In genomic region chr11:32221225-32221950, GRCm38 (mm10) we compare ENCODE assay signal across 7 mouse cellular contexts. TPM values are rescaled to one million over a fixed set of nuclear protein-coding genes. Genes with fewer than 3 reads are reported as not detected.
A peak's percentile ranks its signal among the peaks of the same experiment; 100 is the strongest.
DNase-seq lines count a peak whose midpoint lies in the region; ATAC-seq and TF ChIP-seq lines count a peak whose summit lies in the region.

No protein-coding gene starts in this region.

- H3K9me3 ChIP-seq in E14TG2a.4 (ENCODE audit: low read length): no peaks in the 10 kb centered on the region
- no peaks in the 10 kb centered on the region for H3K9me3 ChIP-seq in embryonic facial prominence, embryonic 15.5 days (replicated peaks)
- no peaks in the 10 kb centered on the region for H3K9me3 ChIP-seq in heart, postnatal 0 days (replicated peaks; ENCODE audit: control insufficient read depth, low read length)
- H3K9me3 ChIP-seq in limb, embryonic 13.5 days: no peaks in the 10 kb centered on the region
- H3K9me3 ChIP-seq in midbrain, embryonic 16.5 days (replicated peaks; ENCODE audit: control insufficient read depth, low read length, poor library complexity, severe bottlenecking): no peaks in the 10 kb centered on the region

- WGBS in embryonic facial prominence, embryonic 15.5 days: under 1% methylated on average over 46 of the region's 46 CpGs
- 1% methylated on average over 44 of the region's 46 CpGs for WGBS in heart, postnatal 0 days
- under 1% methylated on average over 43 of the region's 46 CpGs for WGBS in limb, embryonic 13.5 days
- under 1% methylated on average over 35 of the region's 46 CpGs for WGBS in midbrain, embryonic 16.5 days

- H3K27me3 ChIP-seq in E14TG2a.4 (ENCODE audit: insufficient read depth, low read length): peaks cover 31% of the 10 kb centered on the region
- H3K27me3 ChIP-seq in embryonic facial prominence, embryonic 15.5 days: no peaks in the 10 kb centered on the region
- no peaks in the 10 kb centered on the region for H3K27me3 ChIP-seq in heart, postnatal 0 days (ENCODE audit: control insufficient read depth, insufficient read depth, low read length)
- H3K27me3 ChIP-seq in limb, embryonic 13.5 days: no peaks in the 10 kb centered on the region
- peaks cover 27% of the 10 kb centered on the region for H3K27me3 ChIP-seq in midbrain, embryonic 16.5 days (ENCODE audit: control insufficient read depth, insufficient read depth, low read depth, low read length)

- TF ChIP-seq EP300 in heart, postnatal 0 days (IDR thresholded peaks at IDR 0.05; ENCODE audit: low read depth): no peak

- no peaks in the 10 kb centered on the region; the same call in 1 of the 2 replicates for H3K36me3 ChIP-seq in E14TG2a.4 (ENCODE audit: insufficient read depth, low read length)
- no peaks in the 10 kb centered on the region for H3K36me3 ChIP-seq in embryonic facial prominence, embryonic 15.5 days
- no peaks in the 10 kb centered on the region for H3K36me3 ChIP-seq in heart, postnatal 0 days (replicated peaks; ENCODE audit: control insufficient read depth, insufficient read depth, low read length)
- 0 out of 2 replicates have a peak, but pooled peaks cover 5% of the 10 kb centered on the region for H3K36me3 ChIP-seq in limb, embryonic 13.5 days
- H3K36me3 ChIP-seq in midbrain, embryonic 16.5 days (ENCODE audit: control insufficient read depth, insufficient read depth, low read length): no peaks in the 10 kb centered on the region

- H3K4me3 ChIP-seq in E14TG2a.4 (replicated peaks; ENCODE audit: low read length): peak overlapping the region; percentile 95
- peak overlapping the region; percentile 87 for H3K4me3 ChIP-seq in embryonic facial prominence, embryonic 15.5 days (replicated peaks)
- peak overlapping the region; percentile 79 for H3K4me3 ChIP-seq in heart, postnatal 0 days (ENCODE audit: low read depth, low read length)
- H3K4me3 ChIP-seq in limb, embryonic 13.5 days: peak overlapping the region; percentile 92
- H3K4me3 ChIP-seq in midbrain, embryonic 16.5 days (ENCODE audit: low read depth, low read length): peak overlapping the region; percentile 65

- no peak for TF ChIP-seq CTCF in E14TG2a.4 (conservative IDR thresholded peaks at IDR 0.05; ENCODE audit: low read length)
- TF ChIP-seq CTCF in heart, postnatal 0 days (IDR thresholded peaks at IDR 0.05; ENCODE audit: low read depth): no peak

- H3K4me1 ChIP-seq in E14TG2a.4 (replicated peaks; ENCODE audit: low read depth, low read length): peaks cover 88% of the 10 kb centered on the region
- H3K4me1 ChIP-seq in embryonic facial prominence, embryonic 15.5 days: peaks cover 78% of the 10 kb centered on the region
- peaks cover 41% of the 10 kb centered on the region for H3K4me1 ChIP-seq in heart, postnatal 0 days (ENCODE audit: control insufficient read depth, insufficient read depth)
- peaks cover 81% of the 10 kb centered on the region for H3K4me1 ChIP-seq in limb, embryonic 13.5 days
- peaks cover 14% of the 10 kb centered on the region; the same call in 1 of the 2 replicates for H3K4me1 ChIP-seq in midbrain, embryonic 16.5 days (ENCODE audit: control insufficient read depth, insufficient read depth, low read length)

- peak overlapping the region; percentile 92 for H3K27ac ChIP-seq in embryonic facial prominence, embryonic 15.5 days (replicated peaks)
- peak overlapping the region; percentile 91 for H3K27ac ChIP-seq in heart, postnatal 0 days (ENCODE audit: low read depth)
- H3K27ac ChIP-seq in limb, embryonic 13.5 days: peak overlapping the region; percentile 92
- H3K27ac ChIP-seq in midbrain, embryonic 16.5 days (ENCODE audit: low read length): peak overlapping the region; percentile 51

- H3K4me2 ChIP-seq in embryonic facial prominence, embryonic 15.5 days (replicated peaks): peak overlapping the region; percentile 60
- peak overlapping the region; percentile 89 for H3K4me2 ChIP-seq in heart, postnatal 0 days (ENCODE audit: low read depth, low read length)
- peak overlapping the region; percentile 92 for H3K4me2 ChIP-seq in limb, embryonic 13.5 days (replicated peaks)
- H3K4me2 ChIP-seq in midbrain, embryonic 16.5 days (ENCODE audit: low read length): peak overlapping the region; percentile 94

- peak overlapping the region; percentile 74 for H3K9ac ChIP-seq in embryonic facial prominence, embryonic 15.5 days
- peak overlapping the region; percentile 91 for H3K9ac ChIP-seq in heart, postnatal 0 days (replicated peaks; ENCODE audit: low read depth, low read length)
- H3K9ac ChIP-seq in limb, embryonic 13.5 days: peak overlapping the region; percentile 98
- peak overlapping the region; percentile 69 for H3K9ac ChIP-seq in midbrain, embryonic 16.5 days (ENCODE audit: low read depth, low read length)

- DNase-seq in NIH3T3 (ENCODE audit: low read depth): peak; percentile 83
- peak; percentile 82 for DNase-seq in heart, postnatal 0 days (ENCODE audit: low spot score)
- no peak for DNase-seq in left cerebral cortex, adult 8-10 months (ENCODE audit: low spot score in 2 of 2)

- ATAC-seq in embryonic facial prominence, embryonic 15.5 days (ENCODE audit: insufficient number of reproducible peaks, low FRiP score, low TSS enrichment, low read depth): peak; percentile 71
- peak; percentile 43 for ATAC-seq in heart, postnatal 0 days (ENCODE audit: insufficient read depth, low read depth)
- ATAC-seq in limb, embryonic 13.5 days (ENCODE audit: low FRiP score, low read depth): peak; percentile 64
- ATAC-seq in midbrain, embryonic 16.5 days: peak; percentile 2; the same call in 1 of the 2 replicates

RNA-seq across cellular contexts. Expression of gene Rhbdf1, which starts 0.7 kb away (rescaled TPM):
- 78.2 and 88.7 TPM in 2 replicates for polyA plus RNA-seq in embryonic facial prominence, embryonic 15.5 days (2015; fragmentation: Nextera tagmentation; extraction: Ambion mirVana)
- 68.9 and 69.2 TPM in 2 replicates for total RNA-seq in heart, postnatal 0 days (2014; rRNA removed; ENCODE audit: low replicate concordance)
- polyA plus RNA-seq in heart, postnatal 0 days (2015; fragmentation: Nextera tagmentation; extraction: Ambion mirVana): 21.9 and 25.2 TPM in 2 replicates
- polyA plus RNA-seq in limb, embryonic 13.5 days (2015; fragmentation: Nextera tagmentation; extraction: Ambion mirVana): 59.3 and 63.4 TPM in 2 replicates
- polyA plus RNA-seq in midbrain, embryonic 16.5 days (2015; fragmentation: Nextera tagmentation; extraction: Ambion mirVana): 18.5 and 24.0 TPM in 2 replicates
- total RNA-seq in left cerebral cortex, adult 8-10 months (2022): 10 to 100 TPM in 2 of 4 experiments, 1 to 10 TPM in 2; 8.4 to 14.2 (median 10.1) TPM

RNA-seq across cellular contexts. Expression of gene Mpg, which starts 4.9 kb away (rescaled TPM):
- polyA plus RNA-seq in embryonic facial prominence, embryonic 15.5 days (2015; fragmentation: Nextera tagmentation; extraction: Ambion mirVana): 36.1 and 38.9 TPM in 2 replicates
- total RNA-seq in heart, postnatal 0 days (2014; rRNA removed; ENCODE audit: low replicate concordance): 11.9 and 22.8 TPM in 2 replicates
- polyA plus RNA-seq in heart, postnatal 0 days (2015; fragmentation: Nextera tagmentation; extraction: Ambion mirVana): 13.9 and 15.0 TPM in 2 replicates
- 42.7 and 43.5 TPM in 2 replicates for polyA plus RNA-seq in limb, embryonic 13.5 days (2015; fragmentation: Nextera tagmentation; extraction: Ambion mirVana)
- 36.1 and 41.7 TPM in 2 replicates for polyA plus RNA-seq in midbrain, embryonic 16.5 days (2015; fragmentation: Nextera tagmentation; extraction: Ambion mirVana)
- total RNA-seq in left cerebral cortex, adult 8-10 months (2022): 10 to 100 TPM; 19.3 to 22.4 (median 20.9) TPM

RNA-seq across cellular contexts. Expression of gene Snrnp25, which starts 16.2 kb away (rescaled TPM):
- polyA plus RNA-seq in embryonic facial prominence, embryonic 15.5 days (2015; fragmentation: Nextera tagmentation; extraction: Ambion mirVana): 47.8 and 48.3 TPM in 2 replicates
- total RNA-seq in heart, postnatal 0 days (2014; rRNA removed; ENCODE audit: low replicate concordance): 12.9 and 16.1 TPM in 2 replicates
- 27.1 and 28.0 TPM in 2 replicates for polyA plus RNA-seq in heart, postnatal 0 days (2015; fragmentation: Nextera tagmentation; extraction: Ambion mirVana)
- polyA plus RNA-seq in limb, embryonic 13.5 days (2015; fragmentation: Nextera tagmentation; extraction: Ambion mirVana): 58.7 and 66.4 TPM in 2 replicates
- 37.2 and 41.2 TPM in 2 replicates for polyA plus RNA-seq in midbrain, embryonic 16.5 days (2015; fragmentation: Nextera tagmentation; extraction: Ambion mirVana)
- total RNA-seq in left cerebral cortex, adult 8-10 months (2022): 10 to 100 TPM; 20.8 to 22.5 (median 22.0) TPM

RNA-seq across cellular contexts. Expression of gene Il9r, which starts 21.3 kb away (rescaled TPM):
- 0.08 and 0.13 TPM in 2 replicates for polyA plus RNA-seq in embryonic facial prominence, embryonic 15.5 days (2015; fragmentation: Nextera tagmentation; extraction: Ambion mirVana)
- total RNA-seq in heart, postnatal 0 days (2014; rRNA removed; ENCODE audit: low replicate concordance): not detected in 2 replicates
- 0.03 and 0.14 TPM in 2 replicates for polyA plus RNA-seq in heart, postnatal 0 days (2015; fragmentation: Nextera tagmentation; extraction: Ambion mirVana)
- polyA plus RNA-seq in limb, embryonic 13.5 days (2015; fragmentation: Nextera tagmentation; extraction: Ambion mirVana): 0.14 and 0.50 TPM in 2 replicates
- polyA plus RNA-seq in midbrain, embryonic 16.5 days (2015; fragmentation: Nextera tagmentation; extraction: Ambion mirVana): not detected in 2 replicates
- not detected for total RNA-seq in left cerebral cortex, adult 8-10 months (2022)

RNA-seq across cellular contexts. Expression of gene Nprl3, which starts 46.1 kb away (rescaled TPM):
- polyA plus RNA-seq in embryonic facial prominence, embryonic 15.5 days (2015; fragmentation: Nextera tagmentation; extraction: Ambion mirVana): 41.2 and 44.0 TPM in 2 replicates
- total RNA-seq in heart, postnatal 0 days (2014; rRNA removed; ENCODE audit: low replicate concordance): 26.4 and 64.1 TPM in 2 replicates
- 29.9 and 30.4 TPM in 2 replicates for polyA plus RNA-seq in heart, postnatal 0 days (2015; fragmentation: Nextera tagmentation; extraction: Ambion mirVana)
- polyA plus RNA-seq in limb, embryonic 13.5 days (2015; fragmentation: Nextera tagmentation; extraction: Ambion mirVana): 46.0 and 47.0 TPM in 2 replicates
- polyA plus RNA-seq in midbrain, embryonic 16.5 days (2015; fragmentation: Nextera tagmentation; extraction: Ambion mirVana): 45.3 and 52.4 TPM in 2 replicates
- 10 to 100 TPM; 55.3 to 63.7 (median 60.5) TPM for total RNA-seq in left cerebral cortex, adult 8-10 months (2022)

Comparison
In these comparisons a context has a peak if more than half of its experiments do, and no peak if none do; other contexts are left out.
1. DNase-seq: peak in NIH3T3 (single experiment) and heart, postnatal 0 days (single experiment); none in left cerebral cortex, adult 8-10 months (0 of 2).
2. ATAC-seq: peak in every context shown above with its lines; median percentile 71 in embryonic facial prominence, embryonic 15.5 days; 64 in limb, embryonic 13.5 days; 43 in heart, postnatal 0 days; 2 in midbrain, embryonic 16.5 days.
3. Peak in every context shown above with its lines, with median percentiles within 50 percentile points of each other: H3K4me3 ChIP-seq, H3K27ac ChIP-seq, H3K4me2 ChIP-seq and H3K9ac ChIP-seq.